Mouse (Mus musculus) mesoderm, embryonic 11.5 days (tissue): ENCODE data around the gene Snapc1.

Experiments
- DNase-seq: peaks from one replicate; pipeline ENCODE4 v3.0.0-alpha.2; 2012; ENCODE audit warnings: low read depth, low spot score

The Snapc1 gene

GRCm38 (mm10) chr12:73996906-73997296 is 32.6 kb downstream of the Snapc1 start:
- DNase-seq, result no peak

GRCm38 (mm10) chr12:73997297-73998127 is 33.2 kb downstream of the Snapc1 start, which contains the start of gene Syt16:
Syt16 (plus strand) TSS chr12:73997661.
- peak; percentile 25 for DNase-seq

DNA sequence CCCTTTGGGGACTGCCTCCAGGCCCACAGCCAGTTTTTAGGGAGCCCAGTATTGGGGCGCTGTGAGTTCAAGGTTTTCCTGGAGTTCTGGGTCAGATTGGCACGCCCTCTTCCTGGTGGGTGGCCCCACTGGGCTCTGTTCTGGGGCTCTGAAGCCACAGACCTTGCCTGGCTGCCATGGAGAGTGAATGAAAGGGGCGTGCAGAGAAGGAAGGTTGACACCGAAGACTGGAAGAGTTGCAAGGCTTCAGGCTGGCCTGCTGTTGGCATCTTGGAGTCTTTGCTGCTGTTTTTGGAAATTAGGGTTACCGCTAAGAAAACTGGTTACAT is 33.8 kb downstream of the Snapc1 start:
- DNase-seq, result no peak

GRCm38 (mm10) chr12:74002449-74002848 is 38.2 kb downstream of the Snapc1 start:
- DNase-seq, result no peak

- DNase-seq, result peak; percentile 63
These were observed 45.2 kb downstream of the Snapc1 start for GRCm38 (mm10) chr12:74009448-74009911.

DNA sequence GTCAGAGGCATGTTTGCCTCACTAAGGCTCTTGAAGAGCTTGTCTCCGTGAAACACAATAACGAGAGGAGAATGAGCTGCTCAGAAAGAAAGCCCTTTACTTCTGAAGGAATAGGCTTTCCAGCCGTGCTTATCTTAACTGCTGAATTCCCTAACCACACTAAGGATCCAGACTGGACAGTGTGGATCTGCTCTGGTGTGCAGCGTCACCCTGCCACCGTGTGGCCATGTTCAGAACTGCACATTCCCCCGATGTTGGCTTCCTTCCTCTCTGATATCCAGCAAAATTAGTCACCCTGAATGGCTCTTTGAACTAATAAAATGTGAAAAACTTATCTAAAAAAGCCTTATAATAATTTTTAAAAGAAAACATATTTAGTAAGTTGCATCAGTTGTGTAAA is 49.5 kb downstream of the Snapc1 start:
- peak; percentile 84 for DNase-seq

DNA sequence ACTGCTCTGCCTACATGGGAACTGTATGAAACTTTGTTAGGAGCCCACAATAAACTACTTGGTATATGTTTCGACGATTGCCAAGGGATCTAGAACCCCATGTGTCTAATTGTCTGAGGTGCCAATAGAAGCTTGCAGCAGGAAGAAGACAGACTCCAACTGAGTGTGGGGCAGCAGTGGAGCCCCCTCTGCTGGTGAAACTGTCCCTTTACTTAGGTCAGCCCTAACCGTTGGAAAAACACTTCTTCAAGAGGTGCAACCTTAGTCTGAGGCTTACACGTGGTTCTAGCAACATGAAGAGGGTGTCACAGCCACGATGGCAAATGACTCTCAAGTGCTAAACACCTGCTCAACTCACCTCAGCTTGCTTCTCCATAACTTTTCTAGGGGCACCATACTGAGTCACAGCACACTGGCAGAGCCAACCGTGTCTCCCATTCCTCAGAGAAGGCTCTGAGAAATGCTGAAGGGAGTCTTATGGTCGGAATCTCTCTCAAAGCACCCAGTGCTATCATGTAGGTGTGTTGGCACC is 50.5 kb downstream of the Snapc1 start:
- peak; percentile 47 for DNase-seq

DNA sequence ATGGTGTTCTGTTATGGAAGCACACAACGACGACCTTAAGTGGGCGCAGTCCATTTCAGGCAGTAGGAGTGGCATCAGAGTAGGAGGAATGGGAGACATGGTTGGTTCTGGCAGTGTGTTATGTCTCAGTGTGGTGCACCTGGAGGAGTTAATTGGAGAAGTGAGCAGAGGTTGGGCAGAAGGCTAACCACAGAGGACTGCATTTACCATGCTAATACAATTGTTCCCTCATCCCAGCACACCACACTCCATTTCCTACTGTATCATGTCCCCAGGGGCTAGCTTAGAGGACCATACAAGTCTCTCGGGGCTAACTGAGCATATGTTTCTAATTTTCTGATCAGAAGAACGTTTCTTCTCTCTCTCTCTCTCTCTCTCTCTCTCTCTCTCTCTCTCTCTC is 51.2 kb downstream of the Snapc1 start:
- DNase-seq, result no peak

DNA sequence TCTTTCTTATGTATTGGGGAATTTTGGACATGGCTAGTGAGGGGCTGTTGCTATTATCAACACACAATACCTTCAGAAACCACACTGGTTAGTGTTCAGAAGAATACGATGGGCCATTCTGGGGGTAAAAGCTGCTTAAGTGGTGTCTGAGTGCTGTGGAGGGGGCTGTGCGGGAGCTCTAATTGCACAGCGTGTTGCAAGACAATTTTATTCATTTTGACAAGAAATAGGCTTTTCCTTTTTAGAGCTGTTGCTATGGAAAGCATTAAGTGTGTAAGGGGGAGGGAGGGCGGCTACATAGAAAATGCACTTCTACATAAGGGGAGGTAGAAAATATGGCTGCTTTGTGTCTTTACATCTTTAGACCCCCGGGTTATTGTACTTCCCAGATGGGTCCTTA is 59.0 kb downstream of the Snapc1 start:
- no peak for DNase-seq

DNA sequence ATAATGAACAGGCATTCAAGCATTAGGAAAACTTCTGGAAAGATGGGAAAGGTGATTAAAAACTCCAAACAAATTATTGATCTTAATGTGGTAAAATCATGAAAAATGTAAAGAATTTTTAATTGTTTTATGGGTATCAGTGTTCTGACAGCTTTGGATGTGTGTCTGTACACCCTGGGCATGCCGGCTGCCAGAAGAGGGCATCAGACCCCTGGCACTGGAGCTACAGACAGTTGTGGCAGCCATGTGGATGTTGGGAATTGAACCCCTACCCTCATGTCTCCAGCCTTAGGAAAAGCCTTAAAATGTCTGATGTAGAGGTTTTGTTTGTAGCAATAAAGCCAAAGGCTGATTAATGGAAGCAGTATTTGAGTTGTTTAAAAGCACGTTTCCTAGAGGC is 60.6 kb downstream of the Snapc1 start:
- DNase-seq, result no peak
